Mouse (Mus musculus) mammary gland, adult 2 months (tissue): ENCODE data around the gene Olfr667. TPM values are rescaled to one million over a fixed set of nuclear protein-coding genes. Genes with fewer than 3 reads are reported as not detected.

Experiments used
- polyA plus RNA-seq: library from polyadenylated mRNA; depleted of rRNA; stranded (reverse); fragments of >200 nt; gene quantifications from 2 replicates; pipeline ENCODE4 v1.2.3, GENCODE M21; 2012; ENCODE audit warnings: low replicate concordance; rRNA removed

Olfr667 gene
- not detected in 2 replicates for polyA plus RNA-seq

GRCm38 (mm10) chr7:104921382-104921781 is at the start of gene Olfr667:
Gene Olfr667 (minus strand): TSS chr7:104921482.

GRCm38 (mm10) chr7:104962520-104962919 is 41.2 kb upstream of the Olfr667 start, which contains the start of gene Olfr670:
Gene Olfr670 (minus strand): TSS chr7:104962620.

DNA sequence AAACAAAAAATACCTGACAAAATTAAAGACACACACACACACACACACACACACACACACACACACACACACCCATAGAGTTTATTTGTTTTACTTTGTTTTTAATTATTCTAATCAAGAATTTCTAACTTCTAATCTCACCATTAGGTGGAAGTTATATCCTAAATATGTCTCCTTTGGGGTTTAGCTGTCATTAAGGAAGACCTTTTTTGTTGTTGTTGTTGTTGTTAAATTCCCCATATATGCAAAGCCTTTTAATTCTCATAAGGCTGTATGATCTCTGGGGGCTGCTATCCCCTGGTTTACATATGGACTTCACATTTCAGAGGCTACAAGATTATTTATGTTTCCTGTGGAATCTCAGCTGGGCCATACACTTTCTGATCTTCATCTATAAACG is 12.7 kb upstream of the Olfr667 start, which contains the start of gene Olfr669:
Gene Olfr669, plus strand, starts transcription at position 301 of the 400 bp plus-strand sequence.

DNA sequence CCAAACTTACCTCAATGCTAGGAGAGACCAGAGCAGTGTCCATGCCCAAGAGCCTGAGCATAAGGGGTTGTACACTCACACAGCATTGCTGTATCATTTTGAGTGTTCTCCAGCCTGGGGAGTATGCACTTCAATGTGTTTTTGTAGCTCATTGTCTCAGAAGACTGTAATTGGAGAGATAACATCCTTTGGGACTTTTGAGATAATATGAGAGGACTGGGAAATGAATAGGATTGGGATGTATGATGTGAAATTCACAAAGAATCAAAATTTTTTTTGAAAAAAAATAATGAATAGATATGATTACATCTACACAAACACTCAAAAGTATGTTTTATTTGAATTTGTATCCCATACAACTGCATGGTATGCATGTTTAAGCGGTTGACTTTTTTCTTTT is 6.7 kb upstream of the Olfr667 start, which contains the start of gene Olfr668:
Gene Olfr668, minus strand, starts transcription at position 101 of the 400 bp plus-strand sequence.

GRCm38 (mm10) chr7:104895852-104896251 is 25.4 kb downstream of the Olfr667 start, which contains the start of gene Olfr666:
Gene Olfr666 (minus strand): TSS chr7:104895952.

DNA sequence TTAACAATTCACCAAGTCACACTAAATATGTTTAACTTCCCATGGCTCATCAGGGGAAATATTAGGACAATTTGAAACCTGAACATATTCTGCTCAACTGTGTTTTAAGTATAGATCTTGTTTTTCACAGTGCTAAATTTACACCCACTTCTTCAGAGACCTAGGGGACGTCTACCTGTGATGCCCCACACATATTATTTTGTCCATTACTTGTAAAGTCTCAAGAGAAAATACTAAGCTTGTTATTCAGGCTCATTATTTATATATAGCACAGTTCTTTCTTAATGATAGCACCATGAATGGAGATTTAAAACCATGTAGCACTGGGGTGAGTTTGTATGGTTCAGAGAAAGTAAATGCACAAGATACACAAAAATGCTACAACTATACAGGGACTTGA is 43.6 kb downstream of the Olfr667 start, which contains the start of gene Olfr665:
Gene Olfr665, plus strand, starts transcription at position 301 of the 400 bp plus-strand sequence.

Other genes starting within 250 kb of the Olfr667 start
- gene Olfr661, start 235.0 kb downstream of the Olfr667 start, polyA plus RNA-seq: not detected in 2 replicates
- gene Usp17le, start 144.0 kb downstream of the Olfr667 start, polyA plus RNA-seq: not detected in 2 replicates
- not detected in 2 replicates for gene Usp17lb, start 78.9 kb downstream of the Olfr667 start, polyA plus RNA-seq
- not detected in 2 replicates for gene Usp17la, start 64.5 kb downstream of the Olfr667 start, polyA plus RNA-seq
- gene Olfr665, start 43.5 kb downstream of the Olfr667 start, polyA plus RNA-seq: not detected in 2 replicates
- not detected in 2 replicates for gene Olfr666, start 25.5 kb downstream of the Olfr667 start, polyA plus RNA-seq
- not detected in 2 replicates for gene Olfr668, start 6.6 kb upstream of the Olfr667 start, polyA plus RNA-seq
- not detected in 2 replicates for gene Olfr669, start 12.8 kb upstream of the Olfr667 start, polyA plus RNA-seq
- gene Olfr670, start 41.1 kb upstream of the Olfr667 start, polyA plus RNA-seq: not detected in 2 replicates
- not detected in 2 replicates for gene Olfr671, start 57.6 kb upstream of the Olfr667 start, polyA plus RNA-seq
- gene Olfr672, start 80.5 kb upstream of the Olfr667 start, polyA plus RNA-seq: not detected in 2 replicates
- not detected in 2 replicates for gene Olfr675, start 107.0 kb upstream of the Olfr667 start, polyA plus RNA-seq
- not detected in 2 replicates for gene Olfr676, start 111.2 kb upstream of the Olfr667 start, polyA plus RNA-seq
- gene Olfr677, start 129.9 kb upstream of the Olfr667 start, polyA plus RNA-seq: not detected in 2 replicates
- not detected in 2 replicates for gene Olfr678, start 143.0 kb upstream of the Olfr667 start, polyA plus RNA-seq
- gene Olfr679, start 159.7 kb upstream of the Olfr667 start, polyA plus RNA-seq: not detected in 2 replicates
- gene Olfr680-ps1, start 171.3 kb upstream of the Olfr667 start, polyA plus RNA-seq: not detected in 2 replicates
- not detected in 2 replicates for gene Olfr681, start 195.4 kb upstream of the Olfr667 start, polyA plus RNA-seq
- not detected in 2 replicates for gene Olfr683, start 225.5 kb upstream of the Olfr667 start, polyA plus RNA-seq
- not detected in 2 replicates for gene Olfr684, start 242.2 kb upstream of the Olfr667 start, polyA plus RNA-seq